Comparison of ENCODE assay signal across 10 mouse cellular contexts in genomic region chr9:13574059-13574458, GRCm38 (mm10).
DNase-seq lines count a peak whose midpoint lies in the region; ATAC-seq and TF ChIP-seq lines count a peak whose summit lies in the region.
"Had no signal": no experiment of that assay in that cellular context is flagged by ENCODE, and none has a peak within 500 bp of the region (broad histone marks: within the 10 kb centered on the region; RNA-seq: fewer than 3 reads in every experiment).

No protein-coding gene starts in this region.

- H3K36me3 ChIP-seq in liver, adult 2 months (ENCODE audit: control insufficient read depth, insufficient read depth, low read length) = no peaks in the 10 kb centered on the region
- no peaks in the 10 kb centered on the region for H3K36me3 ChIP-seq in liver, embryonic 11.5 days (ENCODE audit: control insufficient read depth, insufficient read depth, low read length)

- no peaks in the 10 kb centered on the region for H3K79me2 ChIP-seq in liver, adult 2 months (ENCODE audit: control insufficient read depth, insufficient read depth, low read length)

- no peaks in the 10 kb centered on the region for H3K9me3 ChIP-seq in liver, embryonic 11.5 days (ENCODE audit: control insufficient read depth, low read length)

- 0 out of 2 replicates have a peak, but pooled peaks cover 3% of the 10 kb centered on the region for H3K4me1 ChIP-seq in liver, adult 2 months (ENCODE audit: control insufficient read depth, insufficient read depth, low read length)
- H3K4me1 ChIP-seq in liver, embryonic 11.5 days (replicated peaks; ENCODE audit: control insufficient read depth, insufficient read depth, low read length) = no peaks in the 10 kb centered on the region

- H3K27me3 ChIP-seq in liver, adult 2 months (ENCODE audit: control insufficient read depth, insufficient read depth, low read length) = no peaks in the 10 kb centered on the region
- H3K27me3 ChIP-seq in liver, embryonic 11.5 days (replicated peaks; ENCODE audit: control insufficient read depth, insufficient read depth, low read length) = no peaks in the 10 kb centered on the region

- ATAC-seq in liver, embryonic 11.5 days (replicated peaks; ENCODE audit: low FRiP score) = no peak

- 67% methylated on average over 5 of the region's 5 CpGs for WGBS in liver, adult 2 months
- WGBS in liver, embryonic 11.5 days = 49% methylated on average over 5 of the region's 5 CpGs

- no peak overlapping the region for H3K4me2 ChIP-seq in liver, embryonic 11.5 days

- no peak for TF ChIP-seq POLR2A in liver, adult 2 months (IDR thresholded peaks at IDR 0.05; ENCODE audit: extremely low read depth, insufficient read depth, low read length)

- no peak overlapping the region for H3K4me3 ChIP-seq in liver, adult 2 months (ENCODE audit: insufficient read depth, low read depth, low read length)
- no peak overlapping the region for H3K4me3 ChIP-seq in liver, embryonic 11.5 days (ENCODE audit: low read depth, low read length)
- H3K4me3 ChIP-seq: erythroblast, embryonic 14.5 days had no signal

- no peak overlapping the region for H3K9ac ChIP-seq in liver, adult 2 months (ENCODE audit: low read depth, low read length)
- no peak overlapping the region for H3K9ac ChIP-seq in liver, embryonic 11.5 days (ENCODE audit: low read depth, low read length)
- H3K9ac ChIP-seq: liver, embryonic 14.5 days had no signal

- peak; percentile 9 for DNase-seq in liver, adult 2 months (ENCODE audit: extremely low read depth, low read depth, low spot score)
- DNase-seq in liver, embryonic 11.5 days (ENCODE audit: low spot score) = no peak
- DNase-seq in gonadal fat pad, adult 2 months (ENCODE audit: low read depth) = peak; percentile 33
- DNase-seq in kidney, adult 11 months = peak; percentile 59
- peak; percentile 33 to 35 for DNase-seq in lung, postnatal 4 days
- no peak for DNase-seq in urinary bladder, adult 18-20 months (ENCODE audit: low spot score in 2 of 2)
- no peak for DNase-seq in urinary bladder, postnatal 14 days (ENCODE audit: low spot score)
- no peak for DNase-seq in thymus, postnatal 14 days

- TF ChIP-seq CTCF in liver, adult 2 months (IDR thresholded peaks at IDR 0.05; ENCODE audit: low read depth, low read length) = no peak

- no peak overlapping the region; the same call in 1 of the 2 replicates for H3K27ac ChIP-seq in liver, adult 2 months (replicated peaks; ENCODE audit: insufficient read depth, low read depth, low read length)
- H3K27ac ChIP-seq in liver, embryonic 11.5 days (ENCODE audit: low read depth, low read length) = no peak overlapping the region; the same call in 1 of the 2 replicates
- H3K27ac ChIP-seq: liver, embryonic 14.5 days had no signal

Comparison
In these comparisons a context has a peak if more than half of its experiments do, and no peak if none do; other contexts are left out.
1. DNase-seq: peak in liver, adult 2 months (single experiment), gonadal fat pad, adult 2 months (single experiment), kidney, adult 11 months (single experiment) and lung, postnatal 4 days (2 of 2); none in liver, embryonic 11.5 days (single experiment), urinary bladder, adult 18-20 months (0 of 2), urinary bladder, postnatal 14 days (single experiment) and thymus, postnatal 14 days (single experiment).